Mouse (Mus musculus) forebrain, postnatal 0 days (tissue): ENCODE data around the gene Abat. TPM values are rescaled to one million over a fixed set of nuclear protein-coding genes. Genes with fewer than 3 reads are reported as not detected.

Experiments used
- ATAC-seq: fragments of 200-750 bp; cut with Nextera tagmentation; 2 replicates; pipeline ENCODE4 v1.8.0; 2017; ENCODE audit warnings: mild to moderate bottlenecking, moderate library complexity
- DNase-seq: peaks from one replicate; pipeline ENCODE4 v3.0.0-alpha.2; 2015
- H3K27ac ChIP-seq: fragments of 300-500 bp; sonication (generic); 2 replicates; pipeline ENCODE4 v1.5.1; 2014; ENCODE audit warnings: low read depth, mild to moderate bottlenecking, antibody characterized with exemption, low read length, moderate library complexity, mixed read lengths
- H3K27me3 ChIP-seq: fragments of 300-500 bp; sonication (generic); 2 replicates; pipeline ENCODE4 v1.6.1; 2014; ENCODE audit warnings: mild to moderate bottlenecking, low read length, mixed read lengths; ENCODE audit not compliant: insufficient read depth
- H3K36me3 ChIP-seq: fragments of 300-500 bp; sonication (generic); 2 replicates; pipeline ENCODE4 v1.6.1; 2014; ENCODE audit warnings: mild to moderate bottlenecking, moderate library complexity; ENCODE audit not compliant: insufficient read depth
- H3K4me1 ChIP-seq: fragments of 300-500 bp; sonication (generic); 2 replicates; pipeline ENCODE4 v1.6.1; 2014; ENCODE audit warnings: antibody characterized with exemption; ENCODE audit not compliant: insufficient read depth
- H3K4me2 ChIP-seq: fragments of 300-500 bp; sonication (generic); 2 replicates; pipeline ENCODE4 v1.6.1; 2014; ENCODE audit warnings: low read depth, mild to moderate bottlenecking, moderate library complexity
- H3K4me3 ChIP-seq: fragments of 300-500 bp; sonication (generic); 2 replicates; pipeline ENCODE4 v1.5.1; 2014; ENCODE audit warnings: low read depth, low read length, mixed read lengths
- H3K9ac ChIP-seq: fragments of 300-500 bp; sonication (generic); 2 replicates; pipeline ENCODE4 v1.6.1; 2014; ENCODE audit warnings: mild to moderate bottlenecking
- H3K9me3 ChIP-seq: fragments of 300-500 bp; sonication (generic); 2 replicates; pipeline ENCODE4 v1.6.1; 2016; ENCODE audit warnings: low read length
- CTCF ChIP-seq: sonication (generic); IDR thresholded peaks from 2 replicates; pipeline ENCODE4 v1.5.1; 2016; ENCODE audit warnings: antibody characterized with exemption, control low read depth, low read depth
- WGBS: fragments of 180-500 bp; shearing (Covaris S2); extraction: QIAGEN DNeasy Blood & Tissue Kit; methylation state at CpG from one replicate; pipeline ENCODE4 v1.1.7; 2014; 5-methylcytosine and 5-hydroxymethylcytosine counted together
- polyA plus RNA-seq: library from polyadenylated mRNA; unstranded; fragments of >200 nt; fragmentation: Nextera tagmentation; extraction: Ambion mirVana; gene quantifications from 2 replicates; pipeline ENCODE4 v1.2.1, GENCODE M21; 2015
- total RNA-seq: library from RNA; depleted of rRNA; stranded (reverse); fragments of >200 nt; gene quantifications from 2 replicates; pipeline ENCODE4 v1.2.3, GENCODE M21; 2014

Gene Abat
- total and polyA plus RNA-seq, 2 experiments from 2014 or later = 69.4 to 104 TPM

DNA sequence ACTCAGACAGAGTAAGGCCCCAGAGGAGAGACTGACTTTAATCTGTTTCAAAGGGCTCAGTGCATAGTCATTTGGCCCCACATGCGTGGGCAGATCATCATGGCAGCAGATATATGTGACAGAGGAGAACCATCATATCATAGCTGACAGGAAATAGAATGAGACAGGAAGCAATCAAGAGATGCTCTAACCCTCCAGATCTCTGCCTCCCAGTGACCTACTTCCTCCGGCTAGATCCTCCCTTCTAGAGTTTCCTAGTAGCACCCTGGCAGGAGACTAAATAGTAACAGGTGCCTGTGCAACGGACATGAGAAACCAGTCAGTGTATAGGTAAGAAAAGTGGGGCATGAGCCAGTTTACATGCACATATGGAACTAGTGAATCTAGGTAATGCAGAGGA, 97.2 kb downstream of the Abat start:
- no peak overlapping the region for H3K9ac ChIP-seq
- no peak for ATAC-seq
- H3K36me3 ChIP-seq = peaks cover 17% of the 10 kb centered on the region
- no peaks in the 10 kb centered on the region for H3K4me1 ChIP-seq
- H3K27ac ChIP-seq = no peak overlapping the region
- no peak overlapping the region for H3K4me3 ChIP-seq
- no peak overlapping the region for H3K4me2 ChIP-seq
- no peaks in the 10 kb centered on the region for H3K9me3 ChIP-seq
- no peak for TF ChIP-seq CTCF
- no peaks in the 10 kb centered on the region; the same call in 1 of the 2 replicates for H3K27me3 ChIP-seq
- no peak for DNase-seq
- WGBS = 91% methylated on average over 3 of the region's 3 CpGs

DNA sequence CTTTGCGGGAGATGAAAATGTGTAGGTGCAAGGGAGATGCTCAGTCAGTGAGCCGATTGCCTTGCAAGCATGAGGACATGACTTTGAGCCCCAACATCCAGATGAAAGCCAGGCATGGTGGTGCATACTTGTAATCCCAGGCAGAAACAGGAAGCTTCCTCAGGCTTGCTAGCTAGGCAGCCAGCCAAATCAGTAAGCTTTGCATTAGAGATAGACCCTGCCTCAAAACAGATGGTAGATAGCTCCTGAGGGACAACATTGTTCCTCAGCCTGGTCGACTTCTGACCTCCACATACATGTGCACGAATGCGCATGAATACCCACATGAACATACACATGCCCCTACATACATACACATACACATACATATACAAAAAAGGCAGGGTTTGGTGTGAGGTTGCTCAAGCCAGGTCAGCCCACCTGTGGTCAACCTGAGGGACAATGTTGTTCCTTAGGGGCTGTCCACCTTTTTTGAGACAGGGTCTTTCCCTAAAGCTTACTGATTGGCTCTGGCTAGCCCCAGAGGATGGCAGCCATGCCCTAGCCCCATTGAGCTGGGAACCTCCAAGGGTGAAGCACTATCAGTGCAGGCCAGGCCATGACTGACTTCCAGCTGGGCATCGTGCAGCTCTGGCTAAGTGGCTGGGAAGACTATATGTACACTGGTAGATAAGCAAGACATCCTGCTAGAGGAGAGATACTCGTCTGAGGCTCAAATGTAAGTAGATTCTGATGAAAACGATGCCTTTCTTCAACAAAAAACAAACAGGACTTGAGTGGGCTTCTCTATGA, 99.2 kb downstream of the Abat start:
- H3K4me2 ChIP-seq = no peak overlapping the region
- ATAC-seq = no peak
- TF ChIP-seq CTCF = no peak
- no peaks in the 10 kb centered on the region for H3K9me3 ChIP-seq
- H3K9ac ChIP-seq = no peak overlapping the region
- no peak overlapping the region for H3K4me3 ChIP-seq
- H3K4me1 ChIP-seq = no peaks in the 10 kb centered on the region
- H3K36me3 ChIP-seq = peaks cover 18% of the 10 kb centered on the region
- H3K27ac ChIP-seq = no peak overlapping the region
- no peaks in the 10 kb centered on the region; the same call in 1 of the 2 replicates for H3K27me3 ChIP-seq
- no peak for DNase-seq
- 89% methylated on average over 8 of the region's 8 CpGs for WGBS

DNA sequence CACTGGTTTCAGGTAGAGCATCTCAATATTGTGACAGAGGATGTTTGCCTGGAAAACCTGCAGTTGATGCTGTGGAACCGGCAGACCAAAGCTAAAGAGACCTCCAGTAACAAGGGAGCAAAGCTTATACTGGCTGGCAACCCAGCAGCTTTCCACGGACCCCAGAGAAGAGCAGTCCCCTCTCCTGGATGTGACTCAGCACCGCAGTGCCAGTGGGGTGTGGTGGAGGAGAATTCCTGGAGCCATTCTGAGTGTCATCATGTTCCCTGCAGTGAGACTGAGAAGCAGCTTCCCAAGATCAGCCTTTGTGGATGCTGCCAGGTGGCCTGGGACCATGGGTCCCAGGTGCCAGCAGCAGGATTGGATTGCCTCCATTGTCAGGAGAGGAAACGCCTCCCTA, 99.8 kb downstream of the Abat start:
- no peaks in the 10 kb centered on the region for H3K4me1 ChIP-seq
- no peak for ATAC-seq
- DNase-seq = no peak
- H3K4me3 ChIP-seq = no peak overlapping the region
- no peaks in the 10 kb centered on the region for H3K9me3 ChIP-seq
- WGBS = 79% methylated on average over 4 of the region's 4 CpGs
- no peak for TF ChIP-seq CTCF
- no peak overlapping the region for H3K9ac ChIP-seq
- H3K27ac ChIP-seq = no peak overlapping the region
- no peaks in the 10 kb centered on the region; the same call in 1 of the 2 replicates for H3K27me3 ChIP-seq
- no peak overlapping the region for H3K4me2 ChIP-seq
- peaks cover 16% of the 10 kb centered on the region for H3K36me3 ChIP-seq

DNA sequence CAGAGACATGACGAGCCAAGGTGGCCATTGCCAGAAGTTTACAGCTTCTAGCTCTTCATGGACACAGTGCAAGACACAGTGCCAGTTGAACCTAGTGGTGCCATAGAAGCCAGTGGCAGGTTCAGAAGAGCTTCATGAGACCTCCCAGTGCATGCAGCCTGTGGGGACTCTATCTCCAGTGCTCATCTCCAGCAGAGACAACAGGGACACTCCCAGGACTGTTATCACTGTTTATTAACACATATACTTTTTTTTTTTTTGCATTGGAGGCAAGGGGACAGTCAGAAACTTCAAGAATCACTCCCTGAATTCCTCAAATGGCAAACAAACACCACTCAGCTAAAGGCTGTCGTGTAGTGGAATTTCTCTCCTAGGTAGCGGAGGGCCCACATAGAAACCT, 100.2 kb downstream of the Abat start:
- Histone ChIP-seq H3K4me1 (no peaks in the 10 kb centered on the region), H3K4me2 (no peak overlapping the region), H3K27me3 (no peaks in the 10 kb centered on the region; the same call in 1 of the 2 replicates), H3K9ac (no peak overlapping the region), H3K9me3 (no peaks in the 10 kb centered on the region), H3K4me3 (no peak overlapping the region), H3K36me3 (peaks cover 16% of the 10 kb centered on the region), H3K27ac (no peak overlapping the region)
- no peak for TF ChIP-seq CTCF
- DNase-seq = no peak
- WGBS = 82% methylated on average over 3 of the region's 3 CpGs
- ATAC-seq = no peak

DNA sequence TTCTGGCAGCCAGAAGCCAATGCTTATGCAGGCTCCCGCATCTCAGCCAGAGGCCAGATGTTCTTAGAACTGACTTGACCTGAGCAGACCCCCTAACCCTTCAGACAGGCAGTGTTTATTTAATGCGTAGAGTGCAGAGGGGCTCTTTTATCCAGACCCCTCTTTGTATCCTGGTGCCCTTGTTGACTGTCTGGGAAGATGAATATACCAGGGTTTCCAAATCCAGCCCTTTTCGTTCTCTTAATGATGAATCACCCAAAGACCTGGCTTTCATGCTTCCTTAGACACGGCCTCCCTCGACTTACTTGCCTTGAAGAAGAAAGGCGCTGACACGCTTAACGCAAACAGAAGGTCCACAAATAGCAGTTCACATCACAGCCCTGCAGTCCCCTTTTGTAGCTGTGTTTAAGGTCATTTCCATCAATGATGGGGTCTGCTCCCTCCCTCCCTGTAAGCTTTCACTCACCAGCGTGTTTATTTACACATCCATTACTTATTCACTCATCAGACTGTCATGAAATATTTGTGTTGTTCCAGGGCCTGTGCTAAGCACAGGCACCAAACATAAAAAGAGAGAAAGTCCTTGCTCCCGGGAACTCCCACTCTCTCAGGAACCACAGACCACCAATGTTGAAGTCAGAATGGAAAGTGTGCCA, 106.6 kb downstream of the Abat start:
- Histone ChIP-seq H3K27ac (no peak overlapping the region), H3K4me1 (no peaks in the 10 kb centered on the region), H3K4me2 (no peak overlapping the region), H3K9me3 (no peaks in the 10 kb centered on the region), H3K36me3 (peaks cover 9% of the 10 kb centered on the region), H3K27me3 (no peaks in the 10 kb centered on the region), H3K4me3 (no peak overlapping the region), H3K9ac (no peak overlapping the region)
- 54% methylated on average over 10 of the region's 10 CpGs for WGBS
- DNase-seq = no peak
- TF ChIP-seq CTCF = no peak
- ATAC-seq = no peak

DNA sequence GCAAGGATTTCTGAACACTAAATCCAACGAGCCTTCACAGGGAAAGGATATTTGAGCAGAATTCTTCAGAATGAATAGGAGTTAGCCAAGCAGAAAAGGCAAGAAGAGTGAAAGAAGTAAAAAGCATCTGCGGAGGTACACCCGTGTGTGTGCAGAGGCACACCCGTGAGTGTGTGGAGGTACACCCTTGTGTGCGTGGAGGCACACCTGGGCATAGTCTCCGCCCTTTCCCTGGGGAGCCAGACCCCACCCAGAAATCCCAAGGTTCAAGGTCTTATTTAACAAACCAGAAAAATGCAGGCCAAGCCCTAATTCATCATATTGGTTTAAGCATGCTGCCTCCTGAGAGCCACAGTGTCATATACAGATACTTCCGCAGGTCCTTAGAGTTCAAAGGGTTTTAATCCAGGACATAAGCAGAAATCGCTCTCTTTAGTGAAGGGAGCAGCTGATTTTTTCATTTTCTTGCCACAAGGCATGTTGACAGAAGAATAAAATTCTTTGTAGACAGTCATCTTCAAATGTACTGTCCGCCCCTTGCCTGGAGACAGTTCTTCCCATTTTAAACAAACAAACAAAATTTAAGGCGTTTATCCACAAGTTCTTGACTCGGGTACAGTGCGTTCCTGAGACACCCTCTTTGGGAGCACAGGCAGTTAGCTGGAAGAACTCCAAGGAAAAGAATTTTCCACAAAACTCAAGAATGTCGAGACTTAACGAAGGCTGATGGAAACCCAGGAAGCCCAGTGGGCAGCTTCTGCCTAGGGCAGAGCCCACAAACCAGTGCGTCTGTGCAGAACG, 107.3 kb downstream of the Abat start:
- TF ChIP-seq CTCF = no peak
- H3K27ac ChIP-seq = no peak overlapping the region
- no peaks in the 10 kb centered on the region for H3K9me3 ChIP-seq
- no peaks in the 10 kb centered on the region for H3K27me3 ChIP-seq
- 82% methylated on average over 16 of the region's 16 CpGs for WGBS
- H3K4me1 ChIP-seq = no peaks in the 10 kb centered on the region
- no peak overlapping the region for H3K4me2 ChIP-seq
- ATAC-seq = no peak
- no peak for DNase-seq
- no peak overlapping the region for H3K9ac ChIP-seq
- H3K36me3 ChIP-seq = peaks cover 9% of the 10 kb centered on the region
- H3K4me3 ChIP-seq = no peak overlapping the region
